Mouse (Mus musculus) hindbrain, embryonic 11.5 days (tissue): ENCODE measurements around the gene Rhot2. TPM values are rescaled to one million over a fixed set of nuclear protein-coding genes. Genes with fewer than 3 reads are reported as not detected.

Experiments used
- ATAC-seq: fragments of 200-750 bp; cut with Nextera tagmentation; 2 replicates; pipeline ENCODE4 v1.8.0; 2017; ENCODE audit warnings: mild to moderate bottlenecking, moderate TSS enrichment, moderate library complexity; ENCODE audit not compliant: low FRiP score
- DNase-seq: peaks from one replicate; pipeline ENCODE4 v3.0.0-alpha.2; 2015; ENCODE audit warnings: low spot score
- H3K27ac ChIP-seq: fragments of 300-500 bp; sonication (generic); 2 replicates; pipeline ENCODE4 v1.5.1; 2014; ENCODE audit warnings: mild to moderate bottlenecking, low read depth, low read length
- H3K27me3 ChIP-seq: fragments of 300-500 bp; sonication (generic); 2 replicates; pipeline ENCODE4 v1.6.1; 2014; ENCODE audit warnings: mild to moderate bottlenecking, low read length, moderate library complexity, mixed read lengths; ENCODE audit not compliant: control insufficient read depth, insufficient read depth
- H3K36me3 ChIP-seq: fragments of 300-500 bp; sonication (generic); 2 replicates; pipeline ENCODE4 v1.6.1; 2014; ENCODE audit warnings: mild to moderate bottlenecking, low read length, moderate library complexity, mixed read lengths; ENCODE audit not compliant: control insufficient read depth, insufficient read depth
- H3K4me1 ChIP-seq: fragments of 300-500 bp; sonication (generic); replicated peaks from 2 replicates; pipeline ENCODE4 v1.6.1; 2014; ENCODE audit warnings: low read length, mixed read lengths; ENCODE audit not compliant: control insufficient read depth, insufficient read depth
- H3K4me2 ChIP-seq: fragments of 300-500 bp; sonication (generic); replicated peaks from 2 replicates; pipeline ENCODE4 v1.6.1; 2014; ENCODE audit warnings: mild to moderate bottlenecking, low read depth, low read length
- H3K4me3 ChIP-seq: fragments of 300-500 bp; sonication (generic); 2 replicates; pipeline ENCODE4 v1.5.1; 2014; ENCODE audit warnings: low read depth, low read length
- H3K9ac ChIP-seq: fragments of 300-500 bp; sonication (generic); 2 replicates; pipeline ENCODE4 v1.6.1; 2014; ENCODE audit warnings: low read depth, low read length
- H3K9me3 ChIP-seq: fragments of 300-500 bp; sonication (generic); 2 replicates; pipeline ENCODE4 v1.6.1; 2016; ENCODE audit warnings: low read length; ENCODE audit not compliant: control insufficient read depth
- WGBS: fragments of 180-500 bp; shearing (Covaris S2); extraction: QIAGEN DNeasy Blood & Tissue Kit; methylation state at CpG from one replicate; pipeline ENCODE4 v1.1.7; 2014; 5-methylcytosine and 5-hydroxymethylcytosine counted together
- polyA plus RNA-seq: library from polyadenylated mRNA; unstranded; fragments of >200 nt; fragmentation: Nextera tagmentation; extraction: Ambion mirVana; gene quantifications from 2 replicates; pipeline ENCODE4 v1.2.1, GENCODE M21; 2014

Rhot2 gene
- polyA plus RNA-seq, 1 experiment from 2014 or later = 9.3 TPM

DNA sequence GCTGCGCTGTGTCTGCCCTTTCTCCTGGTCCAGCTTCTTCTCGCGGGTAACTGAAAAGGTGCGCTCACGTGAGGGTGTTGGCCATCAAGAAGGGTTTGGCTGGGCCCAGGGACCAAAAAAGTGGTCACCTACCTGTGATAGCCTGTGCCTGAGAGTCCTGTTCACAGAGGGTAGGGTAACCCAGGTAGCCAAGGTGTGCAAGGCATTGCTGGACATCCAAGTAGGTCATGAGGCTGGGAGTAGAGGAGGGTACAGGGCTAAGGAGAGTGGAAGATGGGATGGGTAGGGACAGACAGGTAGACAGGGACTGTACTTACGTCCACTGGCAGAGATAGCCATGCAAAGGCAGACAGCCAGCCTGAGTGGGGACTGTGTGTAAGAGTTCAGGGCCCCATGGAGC, 4.1 kb downstream of the Rhot2 start:
- WGBS = 96% methylated on average over 6 of the region's 6 CpGs
- Histone ChIP-seq H3K4me2 (no peak overlapping the region), H3K9ac (no peak overlapping the region), H3K4me1 (peaks cover 17% of the 10 kb centered on the region), H3K4me3 (no peak overlapping the region), H3K27me3 (no peaks in the 10 kb centered on the region), H3K27ac (no peak overlapping the region), H3K36me3 (peaks cover 24% of the 10 kb centered on the region), H3K9me3 (no peaks in the 10 kb centered on the region)
- no peak for DNase-seq
- no peak for ATAC-seq

DNA sequence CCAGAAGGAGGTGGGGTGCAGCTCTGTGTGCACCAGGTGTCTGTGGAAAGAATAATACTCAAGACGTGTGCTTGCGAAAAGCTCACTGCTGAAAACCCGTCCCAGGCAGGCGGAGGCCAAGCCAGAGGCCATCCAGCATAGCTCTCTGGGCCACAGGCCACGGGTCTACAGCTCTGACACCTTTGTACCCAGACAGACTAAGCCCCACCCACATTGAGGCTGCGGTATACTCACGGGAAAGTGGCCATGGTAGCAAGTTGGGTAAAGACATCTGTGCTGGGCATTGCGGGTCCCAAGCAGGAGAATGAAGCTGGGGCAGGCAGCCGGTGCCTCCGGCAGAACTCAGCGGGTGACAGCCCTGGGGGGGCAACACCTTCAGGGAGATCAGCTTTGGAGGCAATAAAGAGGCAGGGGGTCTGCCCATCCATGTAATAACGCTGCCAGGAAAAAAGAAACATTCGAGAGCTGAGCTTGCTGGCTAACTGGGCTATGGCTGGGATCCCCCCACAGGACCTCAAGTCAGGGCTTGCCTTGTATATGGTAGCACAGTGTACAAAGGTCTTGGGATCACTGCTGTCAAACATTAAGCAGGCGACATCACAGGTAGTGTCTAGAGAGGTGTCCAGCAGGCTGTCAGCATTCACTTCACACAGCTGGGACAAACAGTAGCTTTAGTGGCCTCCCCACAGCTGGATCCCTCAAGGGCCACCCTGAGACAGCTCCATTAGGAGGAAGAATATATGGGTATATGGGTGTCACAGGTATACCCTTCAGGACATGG, 5.0 kb downstream of the Rhot2 start:
- Histone ChIP-seq H3K27me3 (no peaks in the 10 kb centered on the region), H3K4me2 (no peak overlapping the region), H3K4me3 (no peak overlapping the region), H3K36me3 (peaks cover 27% of the 10 kb centered on the region), H3K4me1 (peaks cover 21% of the 10 kb centered on the region), H3K9ac (no peak overlapping the region), H3K27ac (no peak overlapping the region), H3K9me3 (no peaks in the 10 kb centered on the region)
- WGBS = 84% methylated on average over 14 of the region's 14 CpGs
- DNase-seq = no peak
- no peak for ATAC-seq

DNA sequence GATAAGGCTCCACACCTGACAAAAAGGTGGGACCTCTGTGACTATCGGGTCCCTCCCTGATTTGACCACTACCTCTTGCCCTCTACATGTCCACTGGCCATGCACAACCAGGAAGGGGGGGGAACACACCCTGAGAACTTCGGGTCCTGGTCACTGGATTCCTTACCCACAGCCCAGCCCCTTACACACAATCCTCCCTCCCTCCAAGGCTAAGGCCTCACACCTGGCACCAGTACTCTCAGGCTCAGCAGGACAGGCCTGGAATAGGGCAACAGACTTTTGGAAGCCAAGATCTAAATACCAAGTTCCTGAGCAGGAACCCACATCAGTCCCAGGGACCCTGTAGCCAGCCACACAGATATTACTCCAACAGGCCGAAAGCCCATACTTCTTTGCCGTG, 5.7 kb downstream of the Rhot2 start:
- H3K9me3 ChIP-seq = no peaks in the 10 kb centered on the region
- WGBS = 86% methylated on average over 4 of the region's 4 CpGs
- ATAC-seq (no peak), DNase-seq (no peak)
- H3K27ac ChIP-seq = peak overlapping the region; percentile 27; the same call in 1 of the 2 replicates
- no peak overlapping the region for H3K4me3 ChIP-seq
- H3K36me3 ChIP-seq = peaks cover 27% of the 10 kb centered on the region
- no peak overlapping the region for H3K9ac ChIP-seq
- no peak overlapping the region for H3K4me2 ChIP-seq
- H3K27me3 ChIP-seq = no peaks in the 10 kb centered on the region
- H3K4me1 ChIP-seq = peaks cover 28% of the 10 kb centered on the region

DNA sequence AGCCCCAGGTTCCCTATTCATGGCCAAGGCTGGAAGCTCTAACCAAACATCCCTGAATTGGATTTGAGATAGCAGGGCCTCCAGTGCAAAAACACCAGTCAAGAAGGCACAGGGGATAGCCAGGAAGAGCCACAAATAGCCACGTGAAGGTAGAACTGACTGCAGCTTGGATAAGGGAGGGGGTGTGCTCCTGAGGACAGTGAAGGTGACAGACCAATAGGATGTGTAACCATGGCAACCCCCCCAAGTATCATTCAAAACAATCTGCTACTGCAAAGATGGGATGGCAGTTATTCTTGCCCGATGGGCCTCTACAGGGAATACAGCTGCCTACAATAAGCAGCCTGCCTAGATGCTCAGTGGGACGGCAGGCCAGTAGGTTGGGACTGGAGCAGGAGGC, 7.1 kb downstream of the Rhot2 start:
- H3K36me3 ChIP-seq = peaks cover 27% of the 10 kb centered on the region
- peak overlapping the region; percentile 76; the same call in 1 of the 2 replicates for H3K4me2 ChIP-seq
- no peak overlapping the region; the same call in 1 of the 2 replicates for H3K9ac ChIP-seq
- peak overlapping the region; percentile 66 for H3K27ac ChIP-seq
- ATAC-seq (no peak), DNase-seq (peak; percentile 47)
- H3K27me3 ChIP-seq = no peaks in the 10 kb centered on the region
- H3K4me3 ChIP-seq = no peak overlapping the region
- no peaks in the 10 kb centered on the region for H3K9me3 ChIP-seq
- WGBS = 28% methylated on average over 3 of the region's 3 CpGs
- H3K4me1 ChIP-seq = peaks cover 29% of the 10 kb centered on the region

DNA sequence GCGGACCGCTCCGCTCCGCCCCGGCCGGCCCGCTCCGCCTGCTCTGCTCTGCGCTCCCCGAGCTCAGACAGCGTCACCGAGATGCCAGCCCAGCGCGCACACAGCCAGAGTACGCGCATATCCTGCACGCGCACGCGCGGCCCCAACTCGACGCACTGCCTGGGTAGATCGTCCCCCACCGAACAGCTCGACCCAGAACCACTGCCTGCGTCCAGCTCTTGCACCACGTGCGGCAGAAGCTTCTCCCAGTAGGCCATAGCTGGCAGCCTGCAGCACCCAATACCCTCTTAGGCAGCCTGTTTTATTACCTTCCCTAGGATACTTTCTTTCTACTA, 7.6 kb downstream of the Rhot2 start, which contains the start of gene Rhbdl1:
Gene Rhbdl1, minus strand, starts transcription at position 220 of the 335 bp plus-strand sequence.
- Histone ChIP-seq H3K9ac (peak within 1 kb of the TSS; percentile 68), H3K36me3 (peaks cover 26% of the 10 kb centered on the region), H3K4me3 (peak within 1 kb of the TSS; percentile 31), H3K27ac (peak within 1 kb of the TSS; percentile 66), H3K4me2 (peak within 1 kb of the TSS; percentile 76), H3K9me3 (no peaks in the 10 kb centered on the region), H3K4me1 (peaks cover 29% of the 10 kb centered on the region), H3K27me3 (no peaks in the 10 kb centered on the region)
- 0 out of 2 replicates have a peak, but pooled peaks have one; percentile 8 for ATAC-seq
- DNase-seq = peak; percentile 73
- 3% methylated on average over 24 of the region's 29 CpGs for WGBS

DNA sequence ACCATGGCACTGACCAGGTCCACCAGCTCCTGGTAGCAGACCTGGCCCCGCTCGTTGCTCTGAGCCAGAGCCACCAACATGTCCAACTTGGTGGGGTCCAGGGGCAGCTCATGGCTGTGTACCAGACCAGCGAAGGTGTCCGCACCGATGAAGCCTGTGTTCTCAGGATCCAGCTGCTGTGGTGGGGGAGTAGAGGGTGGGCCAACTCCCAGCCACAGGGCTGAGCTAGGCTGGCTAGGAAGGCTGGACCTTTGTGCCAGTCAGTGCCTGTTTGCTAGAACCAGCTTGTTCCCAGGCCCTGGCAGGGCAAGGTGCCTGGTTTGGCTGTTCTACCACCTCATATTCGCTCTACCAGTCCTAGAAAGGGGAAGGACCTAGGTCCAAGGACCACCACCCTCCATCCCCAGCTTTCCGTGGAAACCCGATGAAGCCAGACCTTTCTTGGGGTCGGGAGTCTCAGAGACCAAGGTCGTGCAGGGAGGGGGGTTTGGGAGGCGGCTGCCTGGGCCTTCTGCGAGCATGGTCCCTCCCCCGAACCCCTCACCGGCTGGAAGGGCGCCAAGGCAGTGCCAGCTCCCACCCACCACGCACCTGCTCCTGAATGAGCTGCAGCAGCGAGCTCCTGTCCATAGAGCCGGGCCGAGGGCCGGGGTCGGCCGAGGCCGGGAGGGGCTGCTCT, 8.1 kb downstream of the Rhot2 start:
- peak overlapping the region; percentile 66 for H3K27ac ChIP-seq
- H3K9me3 ChIP-seq = no peaks in the 10 kb centered on the region
- ATAC-seq = no peak
- peak overlapping the region; percentile 68 for H3K9ac ChIP-seq
- H3K4me3 ChIP-seq = peak overlapping the region; percentile 31
- peaks cover 33% of the 10 kb centered on the region for H3K4me1 ChIP-seq
- DNase-seq = no peak
- H3K27me3 ChIP-seq = no peaks in the 10 kb centered on the region
- peaks cover 23% of the 10 kb centered on the region for H3K36me3 ChIP-seq
- 27% methylated on average over 21 of the region's 23 CpGs for WGBS
- H3K4me2 ChIP-seq = peak overlapping the region; percentile 76

DNA sequence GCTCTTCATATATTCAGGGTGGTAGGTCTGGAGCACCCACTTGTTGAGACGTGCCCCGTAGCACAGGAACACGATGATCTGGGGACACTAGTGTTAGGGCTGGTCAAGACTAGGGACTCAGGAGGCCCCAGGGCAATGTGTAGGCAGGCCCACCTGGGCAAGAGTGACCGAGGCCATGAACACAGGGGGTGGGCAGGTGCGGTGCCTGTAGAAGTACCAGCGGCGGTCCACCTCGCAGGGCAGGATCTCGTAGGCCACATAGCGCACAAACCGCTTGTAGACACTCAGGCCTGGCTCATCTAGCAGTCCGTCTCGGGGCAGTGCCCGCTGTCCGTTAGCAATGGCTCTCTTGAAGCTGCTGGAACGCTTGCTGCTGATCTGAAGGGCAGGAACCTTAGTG, 8.8 kb downstream of the Rhot2 start:
- no peaks in the 10 kb centered on the region for H3K9me3 ChIP-seq
- WGBS = 93% methylated on average over 16 of the region's 16 CpGs
- ATAC-seq (no peak), DNase-seq (no peak)
- H3K36me3 ChIP-seq = peaks cover 26% of the 10 kb centered on the region
- H3K4me3 ChIP-seq = no peak overlapping the region; the same call in 1 of the 2 replicates
- H3K27ac ChIP-seq = no peak overlapping the region
- H3K4me1 ChIP-seq = peaks cover 37% of the 10 kb centered on the region
- H3K9ac ChIP-seq = no peak overlapping the region
- H3K4me2 ChIP-seq = peak overlapping the region; percentile 76; the same call in 1 of the 2 replicates
- no peaks in the 10 kb centered on the region for H3K27me3 ChIP-seq

DNA sequence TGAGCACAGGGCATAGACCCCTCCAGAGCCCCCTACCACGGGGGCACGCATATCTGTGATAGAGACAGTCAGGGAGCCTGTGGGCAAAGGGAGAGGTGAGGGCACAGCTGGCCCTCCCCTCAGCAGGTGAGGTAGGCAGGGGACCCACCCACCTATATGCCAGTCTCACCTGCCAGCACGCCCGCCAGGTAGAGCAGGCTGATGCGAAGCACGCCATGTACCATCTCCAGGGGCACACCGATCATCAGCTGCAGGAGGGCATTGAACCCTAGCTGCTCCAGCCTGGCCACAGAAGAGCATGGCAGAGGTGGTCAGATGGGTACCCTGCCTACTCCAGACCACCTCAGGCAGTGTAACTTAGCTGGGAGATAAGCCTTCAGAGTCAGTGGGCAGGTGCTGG, 9.3 kb downstream of the Rhot2 start:
- Histone ChIP-seq H3K9ac (no peak overlapping the region), H3K4me3 (no peak overlapping the region), H3K4me1 (peaks cover 37% of the 10 kb centered on the region), H3K4me2 (peak overlapping the region; percentile 7; the same call in 1 of the 2 replicates), H3K36me3 (peaks cover 21% of the 10 kb centered on the region), H3K9me3 (no peaks in the 10 kb centered on the region), H3K27me3 (no peaks in the 10 kb centered on the region), H3K27ac (no peak overlapping the region)
- 90% methylated on average over 7 of the region's 7 CpGs for WGBS
- ATAC-seq (no peak), DNase-seq (no peak)
